Mouse (Mus musculus) testis, adult 2 months (tissue): ENCODE measurements at regions not wholly inside any gene's neighbourhood (a gene's known extent, or its start where the extent isn't known, plus 50 kb on each side); places are given as distances from the start of the nearest gene placed in this dataset.

Source experiments
- H3K27ac ChIP-seq: fragments of 200-500 bp; 2 replicates; pipeline ENCODE4 v1.5.1; 2012; ENCODE audit warnings: low read depth, low read length; ENCODE audit not compliant: control insufficient read depth, insufficient read depth
- H3K27me3 ChIP-seq: fragments of 200-500 bp; 2 replicates; pipeline ENCODE4 v1.6.1; 2012; ENCODE audit warnings: mild to moderate bottlenecking, low read length, moderate library complexity; ENCODE audit not compliant: control insufficient read depth, insufficient read depth
- H3K36me3 ChIP-seq: fragments of 200-500 bp; 2 replicates; pipeline ENCODE4 v1.6.1; 2012; ENCODE audit warnings: mild to moderate bottlenecking, low read length; ENCODE audit not compliant: control insufficient read depth, insufficient read depth
- H3K4me1 ChIP-seq: fragments of 200-500 bp; 2 replicates; pipeline ENCODE4 v1.6.1; 2012; ENCODE audit warnings: low read length; ENCODE audit not compliant: control insufficient read depth, insufficient read depth
- H3K4me3 ChIP-seq: fragments of 200-500 bp; 2 replicates; pipeline ENCODE4 v1.5.1; 2012; ENCODE audit warnings: low read depth, mild to moderate bottlenecking, low read length, moderate library complexity, mixed read lengths; ENCODE audit not compliant: control insufficient read depth
- CTCF ChIP-seq: fragments of 200-500 bp; IDR thresholded peaks from 2 replicates; pipeline ENCODE4 v1.5.1; 2012; ENCODE audit warnings: low read depth, mild to moderate bottlenecking, inconsistent platforms, low read length, moderate library complexity; ENCODE audit not compliant: control insufficient read depth, insufficient read depth, insufficient replicate concordance
- POLR2A ChIP-seq: fragments of 200-500 bp; IDR thresholded peaks from 2 replicates; pipeline ENCODE4 v1.6.1; 2012; ENCODE audit warnings: low read depth, mild to moderate bottlenecking, inconsistent platforms, low read length, moderate library complexity; ENCODE audit not compliant: control insufficient read depth

GRCm38 (mm10) chr13:42544536-42545094, 135.8 kb upstream of the Phactr1 start:
- no peaks in the 10 kb centered on the region for H3K36me3 ChIP-seq
- H3K27ac ChIP-seq = no peak overlapping the region
- TF ChIP-seq CTCF (no peak), POLR2A (no peak)
- no peaks in the 10 kb centered on the region for H3K4me1 ChIP-seq
- H3K4me3 ChIP-seq = no peak overlapping the region
- no peaks in the 10 kb centered on the region for H3K27me3 ChIP-seq

- Histone ChIP-seq H3K4me3 (no peak overlapping the region), H3K27ac (no peak overlapping the region), H3K36me3 (no peaks in the 10 kb centered on the region), H3K27me3 (no peaks in the 10 kb centered on the region), H3K4me1 (no peaks in the 10 kb centered on the region)
- no peak for TF ChIP-seq POLR2A
- TF ChIP-seq CTCF = no peak
Measured at GRCm38 (mm10) chr13:42546389-42546788, 134.0 kb upstream of the Phactr1 start.

- H3K4me3 ChIP-seq = no peak overlapping the region
- no peaks in the 10 kb centered on the region for H3K36me3 ChIP-seq
- H3K4me1 ChIP-seq = no peaks in the 10 kb centered on the region
- H3K27ac ChIP-seq = no peak overlapping the region
- no peaks in the 10 kb centered on the region for H3K27me3 ChIP-seq
- TF ChIP-seq POLR2A (no peak), CTCF (no peak)
Measured at GRCm38 (mm10) chr13:42546851-42547250, 133.6 kb upstream of the Phactr1 start.

DNA sequence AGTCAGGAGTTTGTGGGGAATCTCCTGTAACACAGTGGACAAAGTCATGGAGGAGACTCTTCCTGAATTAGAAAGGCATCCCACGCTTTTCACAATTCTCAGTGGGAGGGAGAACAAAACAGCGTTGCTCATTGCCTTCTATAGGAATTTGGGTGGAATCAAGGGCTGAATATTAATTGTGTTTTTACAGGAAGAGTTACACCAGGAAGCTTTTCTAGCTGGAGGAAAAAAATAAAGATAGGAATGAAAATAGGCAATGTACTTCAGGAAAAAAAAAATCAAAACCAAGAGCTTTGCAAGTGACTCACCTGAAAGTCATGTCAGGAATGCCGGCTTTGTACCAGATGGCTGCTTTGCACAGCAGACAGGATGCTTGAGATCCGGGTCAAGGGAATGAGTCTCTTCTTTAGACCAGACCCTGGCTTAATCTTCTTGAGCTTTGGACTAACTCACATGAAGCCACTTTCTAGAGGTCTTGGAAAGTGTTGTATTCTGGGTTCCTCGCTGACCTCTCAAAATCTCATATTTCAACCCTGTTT, 131.3 kb upstream of the Phactr1 start:
- no peaks in the 10 kb centered on the region for H3K4me1 ChIP-seq
- H3K27ac ChIP-seq = no peak overlapping the region
- no peak overlapping the region for H3K4me3 ChIP-seq
- H3K27me3 ChIP-seq = no peaks in the 10 kb centered on the region
- no peaks in the 10 kb centered on the region for H3K36me3 ChIP-seq
- TF ChIP-seq CTCF = no peak
- TF ChIP-seq POLR2A = no peak

DNA sequence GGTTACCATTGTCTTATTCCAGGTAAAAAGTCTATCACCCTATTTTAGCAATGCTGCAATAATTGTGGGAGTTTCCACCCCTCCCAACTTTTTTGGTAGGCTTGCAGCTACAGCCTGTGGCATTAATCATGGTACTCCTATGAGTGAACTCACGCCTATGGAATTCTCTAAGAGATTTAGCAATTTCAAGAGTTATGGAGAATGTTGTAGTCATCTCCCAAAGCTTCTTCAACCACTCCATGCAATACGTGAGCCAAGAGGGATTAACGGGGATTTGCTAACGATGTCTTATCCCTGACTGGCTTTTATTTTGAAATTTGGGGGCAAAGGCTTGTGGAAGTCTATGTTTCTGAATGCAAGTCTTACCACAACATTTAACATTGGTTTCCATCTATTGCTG, 125.5 kb upstream of the Phactr1 start:
- no peak for TF ChIP-seq POLR2A
- Histone ChIP-seq H3K4me3 (no peak overlapping the region), H3K27me3 (no peaks in the 10 kb centered on the region), H3K36me3 (no peaks in the 10 kb centered on the region), H3K4me1 (no peaks in the 10 kb centered on the region), H3K27ac (no peak overlapping the region)

DNA sequence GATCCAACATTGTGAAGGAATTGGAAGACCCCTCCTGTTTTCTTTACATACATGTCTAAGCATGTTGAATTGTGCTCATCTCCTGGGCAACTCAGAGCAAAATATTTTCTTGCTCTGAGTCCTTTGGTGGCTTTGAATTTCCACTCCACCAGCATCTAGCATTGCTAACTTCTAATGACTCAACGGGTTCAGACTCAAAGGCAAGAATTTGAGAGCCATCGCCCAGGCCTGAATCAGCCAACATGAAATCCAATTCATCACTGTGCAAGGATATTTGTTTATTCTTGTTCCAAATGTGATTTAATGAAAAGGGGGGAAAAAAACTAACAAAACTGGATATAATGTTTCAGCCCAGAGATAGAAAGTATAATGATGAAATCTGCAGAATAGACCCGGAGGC, 121.9 kb upstream of the Phactr1 start:
- Histone ChIP-seq H3K4me3 (no peak overlapping the region), H3K36me3 (no peaks in the 10 kb centered on the region), H3K27ac (no peak overlapping the region), H3K27me3 (no peaks in the 10 kb centered on the region), H3K4me1 (no peaks in the 10 kb centered on the region)
- no peak for TF ChIP-seq CTCF

DNA sequence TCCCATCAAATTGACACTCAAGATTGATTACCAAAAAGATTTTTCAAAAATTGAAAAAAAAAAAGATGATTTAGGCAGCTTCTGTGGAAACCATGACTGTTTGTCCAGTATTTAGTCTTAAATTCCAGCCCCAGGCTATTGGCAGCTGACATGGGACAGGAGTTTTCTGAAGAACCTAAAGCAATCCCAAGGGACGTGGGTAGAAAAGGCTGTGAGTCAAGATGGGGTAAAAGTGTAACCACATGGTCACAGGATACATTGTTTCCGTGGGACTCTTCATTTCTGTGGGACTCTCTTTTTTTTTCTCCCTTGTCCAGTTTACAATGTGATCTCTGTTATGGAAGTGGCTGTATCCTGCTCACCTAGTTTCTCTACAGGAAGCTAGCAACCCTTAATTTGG, 119.0 kb upstream of the Phactr1 start:
- no peaks in the 10 kb centered on the region for H3K36me3 ChIP-seq
- H3K4me3 ChIP-seq = no peak overlapping the region
- no peak overlapping the region for H3K27ac ChIP-seq
- TF ChIP-seq CTCF (no peak), POLR2A (no peak)
- H3K4me1 ChIP-seq = peaks cover 4% of the 10 kb centered on the region
- no peaks in the 10 kb centered on the region for H3K27me3 ChIP-seq
